Mouse (Mus musculus): ENCODE data around the gene Mturn.

The Mturn gene

DNA sequence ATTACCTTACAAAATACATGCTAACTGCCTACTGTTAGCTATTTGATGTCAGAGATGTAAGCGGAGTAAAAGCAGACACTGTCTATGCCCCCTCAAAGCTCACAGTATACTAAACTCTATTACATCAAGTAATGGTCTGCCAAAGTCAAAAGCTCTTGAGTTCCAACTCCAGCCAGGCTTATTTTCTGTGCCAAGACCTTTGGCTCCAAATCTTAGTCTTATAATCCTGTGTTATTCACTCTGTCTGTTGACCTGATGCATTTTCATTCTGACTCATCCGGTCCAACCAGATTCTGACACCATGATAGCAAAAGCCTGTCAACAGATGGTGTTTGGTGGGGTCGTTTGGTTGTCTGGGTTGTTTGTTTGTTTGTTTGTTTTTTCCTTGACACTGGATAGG, 50.3 kb downstream of the Mturn start:
- peak; percentile 35 for DNase-seq

DNA sequence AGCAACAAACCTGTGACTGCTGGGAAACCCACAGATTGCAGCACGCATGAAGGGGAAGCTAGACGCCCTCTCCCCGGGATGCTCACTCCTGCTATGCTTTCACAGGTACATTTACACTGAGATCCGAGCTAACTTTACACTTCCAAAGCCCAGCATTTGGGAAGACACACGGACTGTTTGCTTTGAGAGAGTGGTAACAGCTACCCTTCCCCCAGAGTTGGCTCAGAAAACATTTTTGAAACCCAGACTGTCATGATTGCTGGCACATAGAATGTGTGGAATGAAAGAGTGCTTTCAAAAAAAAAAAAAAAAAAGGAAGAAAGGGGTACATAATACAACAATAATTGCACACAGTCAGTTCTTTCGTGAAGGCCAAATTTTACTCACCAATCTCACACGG, 51.3 kb downstream of the Mturn start:
- no peak for DNase-seq

DNA sequence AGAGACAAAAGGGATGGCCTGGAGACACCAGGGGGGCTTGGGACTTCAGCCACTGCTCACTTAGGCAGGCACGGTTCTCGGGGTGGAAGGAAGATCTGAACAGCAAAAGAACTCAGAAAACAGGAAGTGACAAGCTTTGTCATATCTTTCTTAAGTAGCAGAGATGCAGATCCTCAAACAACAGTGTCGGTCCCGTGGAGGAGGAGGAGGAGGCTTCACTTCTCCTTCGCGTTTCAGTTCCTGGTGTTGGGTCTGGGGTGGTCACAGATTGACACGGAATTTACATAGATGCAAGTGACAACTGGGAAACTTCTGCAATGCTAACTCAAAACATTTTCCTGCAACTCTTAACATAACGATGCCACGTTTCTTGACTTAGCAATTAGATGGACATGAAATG, 54.7 kb downstream of the Mturn start:
- no peak for DNase-seq

DNA sequence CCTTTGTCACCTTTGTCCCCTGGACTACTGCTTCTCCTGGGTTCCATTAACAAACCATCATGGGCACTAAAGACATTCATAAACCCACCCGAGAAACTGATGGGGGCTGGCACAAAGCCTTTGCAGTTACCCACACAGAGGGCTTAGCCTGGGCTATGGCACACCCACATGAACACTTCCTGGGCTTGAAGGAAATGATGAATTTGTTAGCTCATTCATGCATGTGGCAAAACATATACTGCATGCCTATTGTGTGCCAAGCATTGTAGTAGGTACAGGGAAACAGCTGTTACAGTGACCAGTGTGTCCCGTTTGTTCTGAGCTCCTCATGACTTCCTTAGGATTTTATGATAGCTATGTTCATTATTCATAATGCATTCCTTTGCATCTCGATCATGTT, 55.8 kb downstream of the Mturn start:
- no peak for DNase-seq

DNA sequence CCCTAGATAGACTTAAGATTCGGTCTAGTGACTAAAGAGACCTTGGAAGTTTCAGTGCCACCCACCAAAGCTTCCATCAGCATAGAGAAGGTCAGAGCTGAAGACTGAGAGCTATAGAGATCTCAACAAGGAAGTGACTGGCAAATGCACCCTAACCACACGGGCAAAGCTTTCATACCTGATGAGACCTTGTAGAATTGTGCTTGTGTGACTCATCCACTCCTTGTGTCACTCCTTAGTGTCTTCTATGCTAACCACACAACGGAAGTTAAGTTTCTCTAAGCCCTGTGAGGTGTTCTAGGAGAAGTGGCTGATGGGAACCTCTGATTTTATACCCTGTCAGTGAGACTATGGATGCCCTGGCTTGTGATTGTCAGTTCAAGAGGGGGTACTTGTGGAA, 56.3 kb downstream of the Mturn start:
- no peak for DNase-seq

DNA sequence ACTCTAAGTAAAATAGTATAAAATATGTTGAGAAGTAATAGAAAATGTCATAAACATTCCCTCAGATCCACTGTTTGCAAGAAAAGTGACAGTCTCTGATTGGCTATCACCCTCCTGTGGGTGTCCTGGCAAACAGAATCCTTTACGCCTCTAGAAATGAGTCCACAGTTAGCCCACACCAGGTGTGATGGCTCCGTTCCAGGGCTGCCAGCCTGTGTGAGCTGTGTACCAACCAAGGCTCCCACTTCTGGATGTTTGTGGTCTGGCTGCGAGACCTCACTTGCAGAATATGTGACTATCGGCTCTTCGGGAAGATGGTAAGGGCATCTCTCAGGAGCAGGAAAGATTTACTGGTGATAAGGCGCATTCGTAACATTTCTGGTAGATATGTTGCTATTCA, 67.6 kb downstream of the Mturn start:
- no peak for DNase-seq

DNA sequence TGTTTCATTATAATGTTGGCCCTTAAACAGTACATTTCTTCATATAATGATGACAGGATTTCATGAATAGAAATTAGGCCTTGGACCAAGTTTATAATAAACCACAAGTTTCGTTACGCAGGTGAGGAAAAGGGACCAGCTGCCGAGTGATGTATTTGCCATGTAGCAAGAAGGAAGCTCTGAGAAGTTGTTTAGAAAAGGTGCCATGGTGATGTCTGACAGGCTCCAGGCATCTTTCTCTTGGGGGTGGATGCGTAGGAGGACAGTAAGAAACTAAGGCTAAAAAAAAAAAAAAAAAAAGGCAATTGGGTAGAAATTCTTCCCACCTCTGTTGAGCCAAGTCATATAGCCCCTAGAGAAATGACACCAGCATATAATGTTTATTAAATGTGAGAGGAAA, 70.2 kb downstream of the Mturn start:
- DNase-seq, result no peak

DNA sequence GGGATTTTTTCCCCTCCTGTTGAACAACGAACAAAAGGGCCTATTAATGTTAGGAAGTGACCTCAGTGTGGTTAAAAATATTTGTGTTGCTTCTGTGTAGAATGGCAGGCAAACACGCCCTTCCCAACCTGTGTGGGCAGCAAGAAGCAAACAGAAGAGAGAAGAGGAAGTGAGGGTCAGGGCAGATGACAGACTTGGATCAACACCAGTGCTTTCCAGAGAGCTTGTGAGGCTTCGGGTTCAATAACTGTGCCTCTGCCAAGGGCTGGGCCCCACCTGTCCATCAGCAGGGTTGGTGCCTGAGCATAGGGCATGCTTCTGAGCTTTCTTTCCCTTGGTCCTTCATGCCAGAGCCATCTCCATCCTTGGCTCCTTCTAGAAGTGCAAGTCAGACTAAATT, 70.7 kb downstream of the Mturn start:
- no peak for DNase-seq

Data from kidney, adult 9 months (tissue).